Mouse (Mus musculus) liver, embryonic 16.5 days (tissue): ENCODE measurements around the gene Odf3l2. TPM values are rescaled to one million over a fixed set of nuclear protein-coding genes. Genes with fewer than 3 reads are reported as not detected.

Experiments used
- ATAC-seq: fragments of 200-750 bp; cut with Nextera tagmentation; 2 replicates; pipeline ENCODE4 v1.8.0; 2017; ENCODE audit warnings: low read depth, mild to moderate bottlenecking, moderate number of reproducible peaks, moderate library complexity
- H3K27ac ChIP-seq: fragments of 300-500 bp; sonication (generic); 2 replicates; pipeline ENCODE4 v1.5.1; 2014; ENCODE audit warnings: mild to moderate bottlenecking, low read length
- H3K27me3 ChIP-seq: fragments of 300-500 bp; sonication (generic); 2 replicates; pipeline ENCODE4 v1.6.1; 2014; ENCODE audit warnings: low read depth, low read length, mixed read lengths; ENCODE audit not compliant: control insufficient read depth, insufficient read depth
- H3K36me3 ChIP-seq: fragments of 300-500 bp; sonication (generic); 2 replicates; pipeline ENCODE4 v1.6.1; 2014; ENCODE audit warnings: mild to moderate bottlenecking; ENCODE audit not compliant: control insufficient read depth, insufficient read depth
- H3K4me1 ChIP-seq: fragments of 300-500 bp; sonication (generic); 2 replicates; pipeline ENCODE4 v1.6.1; 2014; ENCODE audit warnings: low read depth, low read length, mixed read lengths; ENCODE audit not compliant: control insufficient read depth
- H3K4me2 ChIP-seq: fragments of 300-500 bp; sonication (generic); 2 replicates; pipeline ENCODE4 v1.6.1; 2014; ENCODE audit warnings: low read depth, low read length, mixed read lengths
- H3K4me3 ChIP-seq: fragments of 300-500 bp; sonication (generic); 2 replicates; pipeline ENCODE4 v1.5.1; 2014; ENCODE audit warnings: low read depth, mild to moderate bottlenecking, low read length
- H3K9ac ChIP-seq: fragments of 300-500 bp; sonication (generic); 2 replicates; pipeline ENCODE4 v1.6.1; 2014; ENCODE audit warnings: low read depth, low read length
- H3K9me3 ChIP-seq: fragments of 300-500 bp; sonication (generic); replicated peaks from 2 replicates; pipeline ENCODE4 v1.6.1; 2016; ENCODE audit warnings: low read length; ENCODE audit not compliant: control insufficient read depth
- WGBS: fragments of 180-500 bp; shearing (Covaris S2); extraction: QIAGEN DNeasy Blood & Tissue Kit; methylation state at CpG from one replicate; pipeline ENCODE4 v1.1.7; 2014; ENCODE audit not compliant: insufficient replicate concordance; 5-methylcytosine and 5-hydroxymethylcytosine counted together
- polyA plus RNA-seq: library from polyadenylated mRNA; unstranded; fragments of >200 nt; fragmentation: Nextera tagmentation; extraction: Ambion mirVana; gene quantifications from 2 replicates; pipeline ENCODE4 v1.2.1, GENCODE M21; 2015

Odf3l2 gene
- polyA plus RNA-seq, 1 experiment from 2014 or later = not detected

GRCm38 (mm10) chr10:79684770-79685600 is 39.4 kb upstream of the Odf3l2 start:
- WGBS = 90% methylated on average over 25 of the region's 25 CpGs
- Histone ChIP-seq H3K4me2 (no peak overlapping the region), H3K4me1 (peaks cover 33% of the 10 kb centered on the region), H3K9ac (no peak overlapping the region), H3K9me3 (no peaks in the 10 kb centered on the region), H3K36me3 (peaks cover 48% of the 10 kb centered on the region), H3K4me3 (no peak overlapping the region), H3K27ac (peak overlapping the region; percentile 68; the same call in 1 of the 2 replicates), H3K27me3 (no peaks in the 10 kb centered on the region)
- ATAC-seq = no peak

GRCm38 (mm10) chr10:79683726-79684640 is 38.4 kb upstream of the Odf3l2 start:
- H3K4me2 ChIP-seq = peak overlapping the region; percentile 95
- ATAC-seq = no peak
- H3K27ac ChIP-seq = peak overlapping the region; percentile 68
- H3K4me1 ChIP-seq = peaks cover 33% of the 10 kb centered on the region
- H3K27me3 ChIP-seq = no peaks in the 10 kb centered on the region
- WGBS = 77% methylated on average over 6 of the region's 6 CpGs
- H3K36me3 ChIP-seq = peaks cover 44% of the 10 kb centered on the region
- peak overlapping the region; percentile 86 for H3K9ac ChIP-seq
- peak overlapping the region; percentile 72 for H3K4me3 ChIP-seq
- no peaks in the 10 kb centered on the region for H3K9me3 ChIP-seq

DNA sequence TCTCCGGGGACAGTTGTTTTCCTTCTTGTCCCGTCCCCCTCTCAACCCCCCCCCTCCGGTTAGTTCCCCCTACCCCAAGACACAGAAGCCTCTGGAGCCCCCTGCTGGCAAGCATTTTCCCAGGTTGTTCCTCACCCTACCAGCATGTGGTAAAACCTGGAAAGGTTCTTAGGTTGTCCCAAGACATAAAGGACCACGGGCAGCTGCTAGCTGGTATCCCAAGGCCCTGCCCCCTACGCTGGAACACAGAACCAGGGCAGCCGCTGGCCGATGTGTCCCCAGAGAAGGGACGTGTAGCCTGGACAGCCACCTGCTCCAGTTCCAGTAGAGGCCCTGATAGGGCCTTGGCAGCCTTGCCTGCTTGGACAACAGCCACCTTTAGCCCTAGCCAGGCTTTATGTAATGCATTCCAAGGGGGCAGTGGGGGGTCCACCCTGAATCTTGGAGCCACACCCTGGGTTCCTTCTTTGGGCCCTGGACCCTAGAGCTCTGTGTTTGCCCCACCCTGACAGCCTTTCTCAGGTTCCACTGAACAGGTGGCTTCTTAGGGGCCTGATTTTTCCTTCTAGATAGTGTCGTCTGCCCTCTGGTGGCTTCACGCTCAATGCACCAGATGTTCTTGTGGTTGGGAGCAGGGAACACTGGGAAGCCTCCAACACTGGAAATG is 37.5 kb upstream of the Odf3l2 start:
- no peaks in the 10 kb centered on the region; the same call in 1 of the 2 replicates for H3K27me3 ChIP-seq
- H3K36me3 ChIP-seq = peaks cover 35% of the 10 kb centered on the region
- peak overlapping the region; percentile 86 for H3K9ac ChIP-seq
- H3K4me3 ChIP-seq = peak overlapping the region; percentile 72
- H3K4me1 ChIP-seq = peaks cover 33% of the 10 kb centered on the region
- H3K27ac ChIP-seq = peak overlapping the region; percentile 80
- ATAC-seq = no peak
- peak overlapping the region; percentile 95 for H3K4me2 ChIP-seq
- H3K9me3 ChIP-seq = no peaks in the 10 kb centered on the region
- 1% methylated on average over 10 of the region's 10 CpGs for WGBS

DNA sequence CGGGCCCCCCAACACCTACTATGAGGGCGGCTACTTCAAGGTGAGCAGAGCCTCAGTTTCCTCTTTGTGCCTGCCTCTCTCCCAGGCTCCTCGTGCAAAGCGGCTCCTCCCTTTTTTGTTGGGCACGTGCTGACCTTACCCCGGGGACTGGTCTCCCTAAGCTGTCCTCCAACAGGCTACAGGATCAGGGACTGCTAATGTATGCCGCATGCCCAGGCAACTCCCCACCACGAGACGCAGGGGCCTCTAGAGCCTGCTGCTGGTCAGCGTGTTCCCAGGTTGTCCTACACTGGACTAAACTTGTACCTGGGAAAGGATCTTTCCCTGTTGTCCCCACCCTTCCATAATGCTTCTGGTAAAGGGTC is 37.0 kb upstream of the Odf3l2 start:
- Histone ChIP-seq H3K4me1 (peaks cover 33% of the 10 kb centered on the region), H3K4me3 (peak overlapping the region; percentile 72), H3K9me3 (no peaks in the 10 kb centered on the region), H3K4me2 (peak overlapping the region; percentile 95), H3K36me3 (peaks cover 30% of the 10 kb centered on the region), H3K27me3 (no peaks in the 10 kb centered on the region; the same call in 1 of the 2 replicates), H3K27ac (peak overlapping the region; percentile 80), H3K9ac (peak overlapping the region; percentile 86)
- 0% methylated on average over 10 of the region's 10 CpGs for WGBS
- no peak for ATAC-seq

DNA sequence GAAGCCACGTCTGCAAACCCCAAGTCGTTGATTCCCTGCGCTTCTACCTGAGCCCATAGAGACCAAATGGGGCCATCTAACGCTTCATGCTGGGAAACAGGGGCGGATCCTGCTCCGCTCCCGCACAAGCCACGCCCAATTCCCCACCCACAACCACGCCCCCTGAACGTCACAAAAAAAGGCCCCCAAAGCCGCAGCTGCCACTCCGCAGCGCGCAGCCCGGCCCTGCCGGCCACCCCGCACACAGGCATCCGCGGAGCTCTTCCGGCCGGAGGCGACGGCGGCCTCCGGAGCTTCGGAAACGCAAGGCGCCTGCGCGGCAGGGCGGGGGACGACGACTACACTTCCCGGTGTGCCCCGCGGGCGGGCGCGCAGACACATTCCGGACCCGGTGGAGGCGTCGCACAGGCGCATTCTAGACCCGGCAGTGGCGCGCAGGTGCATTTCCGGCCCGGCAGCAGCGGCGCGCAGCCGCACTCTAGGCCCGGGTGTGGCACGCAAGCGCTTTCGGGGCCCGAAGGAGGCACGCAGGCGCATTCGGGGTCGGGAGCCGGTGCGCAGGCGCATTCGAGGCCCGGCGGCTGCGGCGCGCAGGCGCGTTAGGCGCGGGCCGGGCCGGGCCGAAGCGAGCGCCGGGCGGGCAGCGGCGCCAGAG is 36.2 kb upstream of the Odf3l2 start, which contains the start of gene Cdc34:
Cdc34 (plus strand) TSS at position 605 of the 655 bp plus-strand sequence.
- H3K36me3 ChIP-seq = peaks cover 22% of the 10 kb centered on the region
- ATAC-seq = peak; percentile 92
- H3K9me3 ChIP-seq = no peaks in the 10 kb centered on the region
- H3K27ac ChIP-seq = peak within 1 kb of the TSS; percentile 100
- H3K4me2 ChIP-seq = peak within 1 kb of the TSS; percentile 99
- no peaks in the 10 kb centered on the region; the same call in 1 of the 2 replicates for H3K27me3 ChIP-seq
- H3K9ac ChIP-seq = peak within 1 kb of the TSS; percentile 86
- under 1% methylated on average over 79 of the region's 84 CpGs for WGBS
- H3K4me1 ChIP-seq = peaks cover 33% of the 10 kb centered on the region
- H3K4me3 ChIP-seq = peak within 1 kb of the TSS; percentile 72

- ATAC-seq = no peak
- Histone ChIP-seq H3K27me3 (no peaks in the 10 kb centered on the region; the same call in 1 of the 2 replicates), H3K27ac (peak overlapping the region; percentile 100), H3K4me1 (peaks cover 33% of the 10 kb centered on the region), H3K36me3 (peaks cover 14% of the 10 kb centered on the region), H3K4me3 (peak overlapping the region; percentile 72), H3K9me3 (no peaks in the 10 kb centered on the region), H3K4me2 (peak overlapping the region; percentile 99), H3K9ac (peak overlapping the region; percentile 77)
- WGBS = 27% methylated on average over 11 of the region's 11 CpGs
These were observed 35.3 kb upstream of the Odf3l2 start for GRCm38 (mm10) chr10:79680606-79681495.

- Histone ChIP-seq H3K36me3 (no peaks in the 10 kb centered on the region), H3K27me3 (no peaks in the 10 kb centered on the region; the same call in 1 of the 2 replicates), H3K27ac (no peak overlapping the region), H3K4me1 (peaks cover 8% of the 10 kb centered on the region), H3K4me3 (no peak overlapping the region), H3K4me2 (no peak overlapping the region), H3K9ac (no peak overlapping the region), H3K9me3 (no peaks in the 10 kb centered on the region)
- no peak for ATAC-seq
- WGBS = 74% methylated on average over 44 of the region's 44 CpGs
These were observed 30.0 kb upstream of the Odf3l2 start for GRCm38 (mm10) chr10:79675346-79676035.
